Mouse (Mus musculus) heart, postnatal 0 days (tissue): ENCODE data around the gene Ube2c.

Source experiments
- CTCF ChIP-seq: IDR thresholded peaks from 2 replicates; pipeline ENCODE4 v1.5.1; 2016; ENCODE audit warnings: antibody characterized with exemption, control low read depth, low read depth
- EP300 ChIP-seq: IDR thresholded peaks from 2 replicates; pipeline ENCODE4 v1.6.1; 2016; ENCODE audit warnings: antibody characterized with exemption, low read depth

DNA sequence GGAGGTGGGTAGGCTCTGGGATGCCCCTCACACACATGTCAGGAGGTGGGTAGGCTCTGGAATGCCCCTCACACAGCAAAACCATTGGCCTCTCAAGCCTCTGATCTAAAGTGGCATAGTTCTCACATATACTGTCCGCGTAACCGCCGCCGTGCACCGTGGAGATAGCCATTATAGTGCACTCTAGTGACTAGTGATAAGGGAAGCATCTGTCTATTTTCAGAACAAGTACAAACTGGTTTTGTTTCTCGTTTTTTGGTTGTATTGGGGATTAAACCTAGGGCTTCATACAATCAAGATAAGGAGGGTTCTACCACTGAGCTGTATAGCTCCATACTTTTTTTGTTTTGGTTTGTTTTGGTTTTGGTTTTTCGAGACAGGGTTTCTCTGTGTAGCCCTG is 46.1 kb downstream of the Ube2c start:
- no peak for TF ChIP-seq CTCF
- no peak for TF ChIP-seq EP300
